In the genomic region with DNA sequence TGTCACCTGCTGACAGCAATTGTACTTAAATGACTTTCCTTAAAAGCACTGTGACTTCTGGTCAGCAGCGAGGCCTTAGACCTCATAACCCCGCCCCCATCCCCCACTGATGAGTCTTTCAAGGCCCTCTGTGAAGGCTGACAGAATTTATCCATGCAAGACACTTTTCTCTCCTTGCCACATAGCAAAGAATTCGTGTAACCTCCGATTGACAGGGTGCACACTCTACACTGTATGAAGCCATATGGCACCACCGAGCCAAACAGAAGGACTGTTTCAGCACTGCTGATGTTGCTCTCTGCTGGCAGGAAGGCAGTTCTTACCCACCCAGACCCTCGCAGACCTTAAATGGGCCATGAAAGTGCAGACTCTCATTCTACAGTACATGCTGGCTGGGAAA, we compare ENCODE assay signal across 11 mouse cellular contexts. TPM values are rescaled to one million over a fixed set of nuclear protein-coding genes. Genes with fewer than 3 reads are reported as not detected.
DNase-seq lines count a peak whose midpoint lies in the region; ATAC-seq lines count a peak whose summit lies in the region.
"Had no signal": no experiment of that assay in that cellular context is flagged by ENCODE, and none has a peak within 500 bp of the region (broad histone marks: within the 10 kb centered on the region; RNA-seq: fewer than 3 reads in every experiment).

No protein-coding gene starts in this region.

- H3K4me1 ChIP-seq in neural tube, embryonic 12.5 days = peaks cover 14% of the 10 kb centered on the region
- peaks cover 22% of the 10 kb centered on the region for H3K4me1 ChIP-seq in forebrain, embryonic 15.5 days

- no peaks in the 10 kb centered on the region for H3K36me3 ChIP-seq in neural tube, embryonic 12.5 days
- H3K36me3 ChIP-seq in forebrain, embryonic 15.5 days = no peaks in the 10 kb centered on the region
- H3K36me3 ChIP-seq: limb, embryonic 13.5 days had no signal

- no peak overlapping the region for H3K27ac ChIP-seq in neural tube, embryonic 12.5 days
- H3K27ac ChIP-seq in forebrain, embryonic 15.5 days (replicated peaks) = peak overlapping the region; percentile 28; the same call in 1 of the 2 replicates
- H3K27ac ChIP-seq: limb, embryonic 13.5 days had no signal

- 3% methylated on average over 6 of the region's 6 CpGs for WGBS in neural tube, embryonic 12.5 days
- 10% methylated on average over 6 of the region's 6 CpGs for WGBS in forebrain, embryonic 15.5 days

- peak overlapping the region; percentile 87 for H3K4me2 ChIP-seq in neural tube, embryonic 12.5 days (replicated peaks)
- H3K4me2 ChIP-seq in forebrain, embryonic 15.5 days (replicated peaks) = peak overlapping the region; percentile 99

- no peak overlapping the region for H3K9ac ChIP-seq in neural tube, embryonic 12.5 days
- H3K9ac ChIP-seq in forebrain, embryonic 15.5 days (replicated peaks) = no peak overlapping the region
- H3K9ac ChIP-seq: limb, embryonic 13.5 days had no signal

- no peak overlapping the region for H3K4me3 ChIP-seq in neural tube, embryonic 12.5 days
- peak overlapping the region; percentile 79 for H3K4me3 ChIP-seq in forebrain, embryonic 15.5 days

- H3K9me3 ChIP-seq in neural tube, embryonic 12.5 days = no peaks in the 10 kb centered on the region
- H3K9me3 ChIP-seq in forebrain, embryonic 15.5 days = no peaks in the 10 kb centered on the region
- H3K9me3 ChIP-seq: limb, embryonic 13.5 days had no signal

- peak; percentile 13; the same call in 1 of the 2 replicates for ATAC-seq in neural tube, embryonic 12.5 days (ENCODE audit: low FRiP score, low read depth)
- ATAC-seq in forebrain, embryonic 15.5 days (replicated peaks) = peak; percentile 74
- no peak for ATAC-seq in megakaryocyte-erythroid progenitor cell, adult 5-6 weeks (replicated peaks; ENCODE audit: low FRiP score, low TSS enrichment, poor library complexity, severe bottlenecking)

- no peak for DNase-seq in neural tube, embryonic 10.5 days (ENCODE audit: extremely low spot score, low spot score)
- peak; percentile 41 to 51 for DNase-seq in layer of hippocampus, postnatal 36 days
- no peak for DNase-seq in frontal cortex, adult 2 months (ENCODE audit: extremely low spot score in 1 of 2, low spot score in 1 of 2)
- DNase-seq in heart, adult 8-10 months (ENCODE audit: low spot score) = no peak
- DNase-seq: kidney, adult 8-10 months; lung, postnatal 36 days had no signal

- H3K27me3 ChIP-seq in neural tube, embryonic 12.5 days (replicated peaks) = peaks cover 28% of the 10 kb centered on the region
- H3K27me3 ChIP-seq in forebrain, embryonic 15.5 days = no peaks in the 10 kb centered on the region

RNA-seq across cellular contexts. Expression of a gene that starts 1.8 kb away (rescaled TPM):
- 3.2 and 3.8 TPM in 2 replicates for polyA plus RNA-seq in neural tube, embryonic 12.5 days (2016; fragmentation: Nextera tagmentation; extraction: Ambion mirVana)
- 7.9 and 8.4 TPM in 2 replicates for polyA plus RNA-seq in forebrain, embryonic 15.5 days (2015; fragmentation: Nextera tagmentation; extraction: Ambion mirVana)
- 10 to 100 TPM; 62.9 to 68.0 TPM for total RNA-seq in layer of hippocampus, postnatal 36 days (2021)
- total RNA-seq in megakaryocyte-erythroid progenitor cell, adult 5-6 weeks (2014; fragmentation: Nextera tagmentation) = not detected in 2 replicates
- 0.28 TPM in 1 of 2 replicates, not detected in the other for total RNA-seq in megakaryocyte-erythroid progenitor cell, adult 5-6 weeks (2017)
- polyA plus RNA-seq in frontal cortex, adult 2 months (2012; rRNA removed) = 6.6 and 8.3 TPM in 2 replicates
- total RNA-seq in heart, adult 8-10 months (2022) = under 1 TPM in 3 of 4 experiments, not detected in 1; 0.09 to 0.19 (median 0.13) TPM
- total RNA-seq: MEL had no signal

RNA-seq across cellular contexts. Expression of a gene that starts 30.6 kb away (rescaled TPM):
- polyA plus RNA-seq in neural tube, embryonic 12.5 days (2016; fragmentation: Nextera tagmentation; extraction: Ambion mirVana) = 50.7 and 56.7 TPM in 2 replicates
- 38.9 and 41.4 TPM in 2 replicates for polyA plus RNA-seq in forebrain, embryonic 15.5 days (2015; fragmentation: Nextera tagmentation; extraction: Ambion mirVana)
- 10 to 100 TPM; 53.5 to 54.0 TPM for total RNA-seq in layer of hippocampus, postnatal 36 days (2021)
- total RNA-seq in megakaryocyte-erythroid progenitor cell, adult 5-6 weeks (2014; fragmentation: Nextera tagmentation) = 69.9 and 82.5 TPM in 2 replicates
- total RNA-seq in megakaryocyte-erythroid progenitor cell, adult 5-6 weeks (2017) = 201 and 332 TPM in 2 replicates
- polyA plus RNA-seq in frontal cortex, adult 2 months (2012; rRNA removed) = 81.7 and 90.0 TPM in 2 replicates
- total RNA-seq in heart, adult 8-10 months (2022) = 1,000 to 10,000 TPM; 1,199 to 1,642 (median 1,432) TPM

Comparison
In these comparisons a context has a peak if more than half of its experiments do, and no peak if none do; other contexts are left out.
1. DNase-seq: peak in layer of hippocampus, postnatal 36 days (2 of 2); none in neural tube, embryonic 10.5 days (single experiment), frontal cortex, adult 2 months (0 of 2) and heart, adult 8-10 months (single experiment).
2. RNA of a gene that starts 1.8 kb away (total RNA-seq): 62.9 to 68.0 TPM in layer of hippocampus, postnatal 36 days; 0.28 TPM in megakaryocyte-erythroid progenitor cell, adult 5-6 weeks and 0.09 to 0.19 TPM in heart, adult 8-10 months; every median in the first group is over 10 times any median in the second.